Mouse (Mus musculus) liver, embryonic 13.5 days (tissue): Measurements from ENCODE around the gene Gpr4. TPM values are rescaled to one million over a fixed set of nuclear protein-coding genes. Genes with fewer than 3 reads are reported as not detected.

ENCODE experiments used
- ATAC-seq: fragments of 200-750 bp; cut with Nextera tagmentation; 2 replicates; pipeline ENCODE4 v1.8.0; 2017; ENCODE audit warnings: low read depth, mild to moderate bottlenecking, moderate number of reproducible peaks, moderate library complexity
- DNase-seq: peaks from one replicate; pipeline ENCODE4 v3.0.0; 2022
- H3K27ac ChIP-seq: fragments of 300-500 bp; sonication (generic); 2 replicates; pipeline ENCODE4 v1.5.1; 2015; ENCODE audit warnings: moderate library complexity, mild to moderate bottlenecking, inconsistent platforms
- H3K27me3 ChIP-seq: fragments of 300-500 bp; sonication (generic); 2 replicates; pipeline ENCODE4 v1.6.1; 2015; ENCODE audit warnings: mild to moderate bottlenecking, inconsistent platforms
- H3K36me3 ChIP-seq: fragments of 300-500 bp; sonication (generic); 2 replicates; pipeline ENCODE4 v1.6.1; 2015; ENCODE audit warnings: mild to moderate bottlenecking, inconsistent platforms
- H3K4me1 ChIP-seq: fragments of 300-500 bp; sonication (generic); replicated peaks from 2 replicates; pipeline ENCODE4 v1.6.1; 2015; ENCODE audit warnings: inconsistent platforms
- H3K4me2 ChIP-seq: fragments of 300-500 bp; sonication (generic); 2 replicates; pipeline ENCODE4 v1.6.1; 2015; ENCODE audit warnings: inconsistent platforms, mild to moderate bottlenecking, moderate library complexity
- H3K4me3 ChIP-seq: fragments of 300-500 bp; sonication (generic); replicated peaks from 2 replicates; pipeline ENCODE4 v1.5.1; 2015; ENCODE audit warnings: mild to moderate bottlenecking, inconsistent platforms
- H3K9ac ChIP-seq: fragments of 300-500 bp; sonication (generic); 2 replicates; pipeline ENCODE4 v1.6.1; 2015; ENCODE audit warnings: mild to moderate bottlenecking, inconsistent platforms
- H3K9me3 ChIP-seq: fragments of 300-500 bp; sonication (generic); replicated peaks from 2 replicates; pipeline ENCODE4 v1.6.1; 2016; ENCODE audit warnings: inconsistent platforms
- WGBS: fragments of 180-500 bp; shearing (Covaris S2); methylation state at CpG from one replicate; pipeline ENCODE4 v1.1.7; 2015; ENCODE audit not compliant: insufficient replicate concordance; 5-methylcytosine and 5-hydroxymethylcytosine counted together
- polyA plus RNA-seq: library from polyadenylated mRNA; unstranded; fragments of >200 nt; fragmentation: Nextera tagmentation; extraction: Ambion mirVana; gene quantifications from 2 replicates; pipeline ENCODE4 v1.2.1, GENCODE M21; 2015

Gene Gpr4
- polyA plus RNA-seq, 1 experiment from 2014 or later: 0.31 TPM

GRCm38 (mm10) chr7:19240905-19241463, 28.6 kb downstream of the Gpr4 start:
- 84% methylated on average over 8 of the region's 8 CpGs for WGBS
- H3K27me3 ChIP-seq: no peaks in the 10 kb centered on the region
- H3K4me2 ChIP-seq: peak overlapping the region; percentile 59
- H3K36me3 ChIP-seq: peaks cover 21% of the 10 kb centered on the region
- peak overlapping the region; percentile 56 for H3K9ac ChIP-seq
- ATAC-seq: no peak
- no peak overlapping the region for H3K4me3 ChIP-seq
- no peaks in the 10 kb centered on the region for H3K9me3 ChIP-seq
- peak overlapping the region; percentile 91 for H3K27ac ChIP-seq
- H3K4me1 ChIP-seq: peaks cover 95% of the 10 kb centered on the region
- no peak for DNase-seq

GRCm38 (mm10) chr7:19242005-19242404, 29.7 kb downstream of the Gpr4 start:
- Histone ChIP-seq H3K9ac (no peak overlapping the region), H3K4me1 (peaks cover 95% of the 10 kb centered on the region), H3K27me3 (no peaks in the 10 kb centered on the region), H3K27ac (peak overlapping the region; percentile 91), H3K4me3 (no peak overlapping the region), H3K4me2 (no peak overlapping the region), H3K36me3 (peaks cover 27% of the 10 kb centered on the region), H3K9me3 (no peaks in the 10 kb centered on the region)
- ATAC-seq (no peak), DNase-seq (no peak)
- WGBS: 81% methylated on average over 1 of the region's 1 CpGs

GRCm38 (mm10) chr7:19243858-19244257, 31.5 kb downstream of the Gpr4 start:
- H3K36me3 ChIP-seq: peaks cover 35% of the 10 kb centered on the region
- peak overlapping the region; percentile 69 for H3K27ac ChIP-seq
- ATAC-seq (no peak), DNase-seq (no peak)
- peaks cover 85% of the 10 kb centered on the region for H3K4me1 ChIP-seq
- no peaks in the 10 kb centered on the region for H3K27me3 ChIP-seq
- peak overlapping the region; percentile 26 for H3K9ac ChIP-seq
- H3K4me3 ChIP-seq: no peak overlapping the region
- 83% methylated on average over 5 of the region's 5 CpGs for WGBS
- H3K9me3 ChIP-seq: no peaks in the 10 kb centered on the region
- H3K4me2 ChIP-seq: no peak overlapping the region

GRCm38 (mm10) chr7:19245083-19245482, 32.7 kb downstream of the Gpr4 start:
- H3K27ac ChIP-seq: peak overlapping the region; percentile 88
- whole genome bisulfite sequencing: 76% methylated on average over 3 of the region's 3 CpGs
- H3K4me1 ChIP-seq: peaks cover 74% of the 10 kb centered on the region

GRCm38 (mm10) chr7:19246855-19247254, 34.5 kb downstream of the Gpr4 start:
- DNase-seq (no peak), ATAC-seq (peak; percentile 86)
- Histone ChIP-seq H3K4me3 (no peak overlapping the region), H3K27ac (peak overlapping the region; percentile 88), H3K9ac (peak overlapping the region; percentile 43; the same call in 1 of the 2 replicates), H3K4me2 (peak overlapping the region; percentile 51), H3K27me3 (no peaks in the 10 kb centered on the region), H3K4me1 (peaks cover 56% of the 10 kb centered on the region), H3K9me3 (no peaks in the 10 kb centered on the region), H3K36me3 (peaks cover 28% of the 10 kb centered on the region)
- WGBS: 58% methylated on average over 1 of the region's 1 CpGs

More at GRCm38 (mm10) chr7:19245083-19245482, 32.7 kb downstream of the Gpr4 start:
- no peaks in the 10 kb centered on the region for H3K9me3 ChIP-seq
- DNase-seq: no peak
- no peak for ATAC-seq
- H3K9ac ChIP-seq: peak overlapping the region; percentile 33; the same call in 1 of the 2 replicates
- no peaks in the 10 kb centered on the region for H3K27me3 ChIP-seq
- H3K4me2 ChIP-seq: no peak overlapping the region
- H3K36me3 ChIP-seq: peaks cover 35% of the 10 kb centered on the region
- no peak overlapping the region for H3K4me3 ChIP-seq

GRCm38 (mm10) chr7:19247511-19247910, 35.2 kb downstream of the Gpr4 start:
- ATAC-seq (no peak), DNase-seq (peak; percentile 51)
- Histone ChIP-seq H3K27ac (peak overlapping the region; percentile 88), H3K9ac (peak overlapping the region; percentile 43; the same call in 1 of the 2 replicates), H3K4me3 (no peak overlapping the region), H3K4me2 (peak overlapping the region; percentile 51), H3K9me3 (no peaks in the 10 kb centered on the region), H3K27me3 (no peaks in the 10 kb centered on the region), H3K4me1 (peaks cover 55% of the 10 kb centered on the region), H3K36me3 (peaks cover 28% of the 10 kb centered on the region)
- 82% methylated on average over 2 of the region's 2 CpGs for WGBS

GRCm38 (mm10) chr7:19252078-19252477, 39.7 kb downstream of the Gpr4 start:
- H3K4me3 ChIP-seq: no peak overlapping the region
- H3K27me3 ChIP-seq: no peaks in the 10 kb centered on the region
- peaks cover 30% of the 10 kb centered on the region for H3K36me3 ChIP-seq
- 73% methylated on average over 4 of the region's 4 CpGs for WGBS
- ATAC-seq: no peak
- no peaks in the 10 kb centered on the region for H3K9me3 ChIP-seq
- no peak for DNase-seq
- H3K9ac ChIP-seq: no peak overlapping the region
- no peak overlapping the region for H3K27ac ChIP-seq
- no peak overlapping the region for H3K4me2 ChIP-seq
- peaks cover 32% of the 10 kb centered on the region for H3K4me1 ChIP-seq

- Histone ChIP-seq H3K4me2 (no peak overlapping the region), H3K4me1 (peaks cover 38% of the 10 kb centered on the region), H3K4me3 (no peak overlapping the region), H3K9ac (no peak overlapping the region), H3K9me3 (no peaks in the 10 kb centered on the region), H3K27me3 (no peaks in the 10 kb centered on the region), H3K36me3 (peaks cover 35% of the 10 kb centered on the region), H3K27ac (0 out of 2 replicates have a peak overlapping the region, but pooled peaks have one; percentile 20)
- DNase-seq: no peak
- 58% methylated on average over 5 of the region's 5 CpGs for WGBS
- no peak for ATAC-seq
Observed at GRCm38 (mm10) chr7:19253437-19253836, 41.1 kb downstream of the Gpr4 start.

GRCm38 (mm10) chr7:19255395-19255794, 43.1 kb downstream of the Gpr4 start:
- WGBS: 91% methylated on average over 17 of the region's 17 CpGs
- Histone ChIP-seq H3K9me3 (no peaks in the 10 kb centered on the region), H3K4me3 (no peak overlapping the region), H3K27me3 (no peaks in the 10 kb centered on the region), H3K27ac (peak overlapping the region; percentile 15; the same call in 1 of the 2 replicates), H3K4me1 (peaks cover 41% of the 10 kb centered on the region), H3K36me3 (peaks cover 55% of the 10 kb centered on the region), H3K4me2 (no peak overlapping the region), H3K9ac (no peak overlapping the region)
- ATAC-seq (no peak), DNase-seq (no peak)

GRCm38 (mm10) chr7:19256567-19256966, 44.2 kb downstream of the Gpr4 start:
- Histone ChIP-seq H3K4me3 (no peak overlapping the region), H3K9me3 (no peaks in the 10 kb centered on the region), H3K9ac (no peak overlapping the region), H3K27me3 (no peaks in the 10 kb centered on the region), H3K36me3 (peaks cover 66% of the 10 kb centered on the region), H3K4me2 (0 out of 2 replicates have a peak overlapping the region, but pooled peaks have one; percentile 54), H3K27ac (no peak overlapping the region; the same call in 1 of the 2 replicates), H3K4me1 (peaks cover 41% of the 10 kb centered on the region)
- DNase-seq (no peak), ATAC-seq (no peak)
- WGBS: 74% methylated on average over 7 of the region's 7 CpGs

GRCm38 (mm10) chr7:19257390-19258022, 45.2 kb downstream of the Gpr4 start:
- peak overlapping the region; percentile 54 for H3K4me2 ChIP-seq
- peaks cover 76% of the 10 kb centered on the region for H3K36me3 ChIP-seq
- peak overlapping the region; percentile 80 for H3K27ac ChIP-seq
- peak overlapping the region; percentile 26 for H3K4me3 ChIP-seq
- DNase-seq (peak; percentile 88), ATAC-seq (peak; percentile 96)
- WGBS: 26% methylated on average over 11 of the region's 11 CpGs
- no peaks in the 10 kb centered on the region for H3K9me3 ChIP-seq
- no peaks in the 10 kb centered on the region for H3K27me3 ChIP-seq
- H3K4me1 ChIP-seq: peaks cover 37% of the 10 kb centered on the region
- H3K9ac ChIP-seq: peak overlapping the region; percentile 18
